Mouse (Mus musculus): ENCODE measurements around the gene Acsf3. TPM values are rescaled to one million over a fixed set of nuclear protein-coding genes. Genes with fewer than 3 reads are reported as not detected.
A peak's percentile ranks its signal among the peaks of the same experiment; 100 is the strongest.

The Acsf3 gene
- total and polyA plus RNA-seq, 3 experiments, result 17.8 to 37.2 TPM; not detected in 1

DNA sequence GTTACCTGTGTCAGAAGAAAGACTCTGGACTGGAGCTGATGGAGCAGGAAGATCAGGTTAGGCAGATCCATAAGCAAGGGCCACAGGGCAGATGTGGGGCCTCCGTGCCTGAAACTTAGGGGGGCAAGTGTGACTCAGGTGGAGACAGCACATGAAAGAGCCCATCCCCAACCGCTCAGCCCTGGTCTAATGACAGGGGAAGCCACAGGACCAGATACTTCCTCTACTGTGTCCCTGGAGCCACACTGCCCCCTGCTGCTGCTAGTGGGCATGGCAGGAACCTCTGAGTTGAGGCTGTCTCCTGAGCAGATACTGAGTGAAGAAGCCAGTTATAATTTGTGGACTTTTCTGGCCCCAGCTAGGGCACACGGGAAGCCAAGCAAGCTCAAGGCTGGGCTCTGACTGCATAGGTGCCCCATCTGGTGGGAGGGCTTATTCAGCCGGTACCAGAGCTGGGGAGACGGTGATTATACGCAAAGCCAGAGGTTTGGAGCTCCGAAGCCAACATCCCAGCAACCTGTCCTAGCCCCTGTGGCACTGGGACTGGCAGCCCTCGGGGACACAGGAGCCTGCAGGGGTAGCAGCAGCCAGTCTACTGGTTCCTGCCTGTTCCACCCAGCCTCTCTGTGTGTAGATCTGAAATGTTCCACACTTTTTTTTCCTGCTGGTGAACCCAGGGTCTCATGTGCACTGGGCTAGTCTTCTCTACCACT is 55.2 kb downstream of the Acsf3 start:
- no peak overlapping the region for H3K27ac ChIP-seq (ENCODE audit: control insufficient read depth, low read depth, low read length)
- peaks cover 0 to 10% of the 10 kb centered on the region in 2 experiments; a peak in 2 of 4 replicates for H3K36me3 ChIP-seq (ENCODE audit: control insufficient read depth in 1 of 2, insufficient read depth in 2 of 2, low read length in 2 of 2)
- H3K9ac ChIP-seq (ENCODE audit: control insufficient read depth, low read depth, low read length, poor library complexity, severe bottlenecking), result peak overlapping the region; percentile 14; the same call in 1 of the 2 replicates
- no peaks in the 10 kb centered on the region for H3K9me3 ChIP-seq (replicated peaks; ENCODE audit: insufficient read depth, low read length)
- H3K79me2 ChIP-seq (ENCODE audit: control insufficient read depth, insufficient read depth, low read length, poor library complexity), result no peaks in the 10 kb centered on the region
- H3K27me3 ChIP-seq (ENCODE audit: control insufficient read depth in 1 of 2, insufficient read depth in 2 of 2, low read length in 2 of 2), result no peaks in the 10 kb centered on the region
- peaks cover 13 to 20% of the 10 kb centered on the region in 2 experiments for H3K4me1 ChIP-seq (ENCODE audit: control insufficient read depth in 1 of 2, insufficient read depth in 2 of 2, low read length in 2 of 2)
- H3K4me3 ChIP-seq (ENCODE audit: control insufficient read depth in 1 of 2, insufficient read depth in 1 of 2, low read depth in 2 of 2, low read length in 2 of 2), result no peak overlapping the region
- peak; percentile 95 for DNase-seq (ENCODE audit: low read depth, low spot score)
- TF ChIP-seq USF1 (IDR thresholded peaks at IDR 0.05; ENCODE audit: low read depth, low read length) (peak; percentile 31; the same call in 1 of the 2 replicates), ZKSCAN1 (IDR thresholded peaks at IDR 0.05; ENCODE audit: low read depth, low read length) (no peak), ELF1 (IDR thresholded peaks at IDR 0.05; ENCODE audit: low read depth, low read length) (peak; percentile 59; the same call in 1 of the 2 replicates), MEF2A (IDR thresholded peaks at IDR 0.05; ENCODE audit: extremely low read depth, insufficient replicate concordance, low read depth, low read length, poor library complexity, severe bottlenecking) (no peak), ZMIZ1 (IDR thresholded peaks at IDR 0.05; ENCODE audit: low read depth, low read length) (no peak), POLR2A (IDR thresholded peaks at IDR 0.05; ENCODE audit: control insufficient read depth in 1 of 2, insufficient read depth in 1 of 2, low read depth in 1 of 2, low read length in 2 of 2, poor library complexity in 1 of 2) (peak in 1 of 2 experiments; percentile 21; a peak in 1 of 4 replicates), MAX (IDR thresholded peaks at IDR 0.05; ENCODE audit: low read length) (peak; percentile 52), CHD1 (IDR thresholded peaks at IDR 0.05; ENCODE audit: low read depth, low read length) (no peak), KAT2A (conservative IDR thresholded peaks at IDR 0.05; ENCODE audit: low read depth, low read length) (no peak), CHD2 (IDR thresholded peaks at IDR 0.05; ENCODE audit: low read length) (no peak), USF2 (IDR thresholded peaks at IDR 0.05; ENCODE audit: borderline replicate concordance in 1 of 2, insufficient read depth in 1 of 2, low read depth in 1 of 2, low read length in 2 of 2) (no peak), E2F4 (IDR thresholded peaks at IDR 0.05; ENCODE audit: borderline replicate concordance, low read depth, low read length) (no peak), RCOR1 (IDR thresholded peaks at IDR 0.05; ENCODE audit: low read depth, low read length) (0 out of 2 replicates have a peak, but pooled peaks have one; percentile 24), CTCF (IDR thresholded peaks at IDR 0.05 in 2 of 3, conservative IDR thresholded peaks at IDR 0.05 in 1 of 3; ENCODE audit: control insufficient read depth in 1 of 3, insufficient read depth in 1 of 3, low read depth in 2 of 3, low read length in 3 of 3, poor library complexity in 1 of 3, severe bottlenecking in 1 of 3) (peak; percentile 99 to 100 (median 99)), EP300 (IDR thresholded peaks at IDR 0.05; ENCODE audit: low read depth in 1 of 2, low read length in 2 of 2) (peak in 1 of 2 experiments; percentile 45; a peak in 2 of 4 replicates), ETS1 (IDR thresholded peaks at IDR 0.05; ENCODE audit: low read depth, low read length) (0 out of 2 replicates have a peak, but pooled peaks have one; percentile 12), POLR2AphosphoS5 (IDR thresholded peaks at IDR 0.05; ENCODE audit: borderline replicate concordance, low read depth, low read length) (no peak), MYB (IDR thresholded peaks at IDR 0.05; ENCODE audit: low read depth, low read length) (0 out of 2 replicates have a peak, but pooled peaks have one; percentile 28), ZNF384 (IDR thresholded peaks at IDR 0.05; ENCODE audit: low read depth, low read length) (peak; percentile 73), TAL1 (IDR thresholded peaks at IDR 0.05; ENCODE audit: low read length) (no peak), ZC3H11A (IDR thresholded peaks at IDR 0.05; ENCODE audit: low read depth, low read length) (peak; percentile 100), NELFE (IDR thresholded peaks at IDR 0.05; ENCODE audit: low read depth, low read length) (no peak), TCF12 (IDR thresholded peaks at IDR 0.05; ENCODE audit: low read depth, low read length) (peak; percentile 35; the same call in 1 of the 2 replicates), MAFK (IDR thresholded peaks at IDR 0.05; ENCODE audit: borderline replicate concordance, low read depth, low read length) (no peak), RAD21 (IDR thresholded peaks at IDR 0.05; ENCODE audit: low read depth, low read length) (no peak; the same call in none of the 2 replicates), SIN3A (IDR thresholded peaks at IDR 0.05; ENCODE audit: low read length) (peak; percentile 93), UBTF (IDR thresholded peaks at IDR 0.05; ENCODE audit: borderline replicate concordance, insufficient read depth, low read depth, low read length) (no peak), JUND (IDR thresholded peaks at IDR 0.05; ENCODE audit: low read depth, low read length) (no peak), MYC (IDR thresholded peaks at IDR 0.05; ENCODE audit: low read depth, low read length) (0 out of 2 replicates have a peak, but pooled peaks have one; percentile 48), MXI1 (IDR thresholded peaks at IDR 0.05; ENCODE audit: low read depth, low read length) (peak; percentile 68; the same call in 1 of the 2 replicates), BHLHE40 (IDR thresholded peaks at IDR 0.05; ENCODE audit: borderline replicate concordance, low read depth, low read length) (peak; percentile 62; the same call in 1 of the 2 replicates), GABPA (IDR thresholded peaks at IDR 0.05; ENCODE audit: low read depth, low read length) (no peak), NRF1 (IDR thresholded peaks at IDR 0.05; ENCODE audit: insufficient read depth, low read depth, low read length, poor library complexity, severe bottlenecking) (peak; percentile 29; the same call in 1 of the 2 replicates), TBP (IDR thresholded peaks at IDR 0.05; ENCODE audit: low read depth, low read length) (peak; percentile 71)

Data from MEL (cell line).